Mouse (Mus musculus) right cerebral cortex, postnatal 14 days (tissue): Measurements from ENCODE around the gene 1600014C23Rik.

ENCODE experiments used
- DNase-seq: peaks from one replicate; pipeline ENCODE4 v3.0.0; 2022

Gene 1600014C23Rik

GRCm38 (mm10) chr17:45723732-45724573, 9.7 kb downstream of the 1600014C23Rik start:
- DNase-seq, result peak; percentile 84

GRCm38 (mm10) chr17:45718323-45718722, 15.3 kb downstream of the 1600014C23Rik start:
- DNase-seq, result peak; percentile 77

GRCm38 (mm10) chr17:45711525-45711924, 22.1 kb downstream of the 1600014C23Rik start:
- no peak for DNase-seq

- DNase-seq, result no peak
Observed at GRCm38 (mm10) chr17:45710407-45710806, 23.2 kb downstream of the 1600014C23Rik start.

- DNase-seq, result no peak
Observed at GRCm38 (mm10) chr17:45709829-45710228, 23.8 kb downstream of the 1600014C23Rik start.

GRCm38 (mm10) chr17:45708179-45708578, 25.5 kb downstream of the 1600014C23Rik start:
- no peak for DNase-seq

- no peak for DNase-seq
Observed at GRCm38 (mm10) chr17:45707376-45707775, 26.3 kb downstream of the 1600014C23Rik start.

GRCm38 (mm10) chr17:45706796-45707195, 26.8 kb downstream of the 1600014C23Rik start:
- no peak for DNase-seq

- no peak for DNase-seq
Observed at GRCm38 (mm10) chr17:45703187-45703586, 30.5 kb downstream of the 1600014C23Rik start.

GRCm38 (mm10) chr17:45702254-45702653, 31.4 kb downstream of the 1600014C23Rik start:
- DNase-seq, result no peak

GRCm38 (mm10) chr17:45701236-45701591, 32.4 kb downstream of the 1600014C23Rik start:
- no peak for DNase-seq

- DNase-seq, result no peak
Observed at GRCm38 (mm10) chr17:45700496-45701235, 33.0 kb downstream of the 1600014C23Rik start.

GRCm38 (mm10) chr17:45699039-45699740, 34.5 kb downstream of the 1600014C23Rik start:
- no peak for DNase-seq

GRCm38 (mm10) chr17:45698368-45698767, 35.3 kb downstream of the 1600014C23Rik start:
- DNase-seq, result no peak

GRCm38 (mm10) chr17:45696981-45697380, 36.7 kb downstream of the 1600014C23Rik start:
- no peak for DNase-seq

- no peak for DNase-seq
Observed at GRCm38 (mm10) chr17:45695227-45696120, 38.2 kb downstream of the 1600014C23Rik start.

- DNase-seq, result no peak
Observed at GRCm38 (mm10) chr17:45693812-45694565, 39.7 kb downstream of the 1600014C23Rik start.

GRCm38 (mm10) chr17:45692159-45692558, 41.5 kb downstream of the 1600014C23Rik start:
- no peak for DNase-seq

- no peak for DNase-seq
Observed at GRCm38 (mm10) chr17:45690044-45690443, 43.6 kb downstream of the 1600014C23Rik start.

- DNase-seq, result no peak
Observed at GRCm38 (mm10) chr17:45689120-45689519, 44.5 kb downstream of the 1600014C23Rik start.

- no peak for DNase-seq
Observed at GRCm38 (mm10) chr17:45686716-45687115, 46.9 kb downstream of the 1600014C23Rik start, which contains the start of gene Tmem63b. Gene Tmem63b (minus strand): TSS chr17:45686905.
